Mouse (Mus musculus): ENCODE measurements at regions not wholly inside any gene's neighbourhood (a gene's known extent, or its start where the extent isn't known, plus 50 kb on each side); places are given as distances from the start of the nearest gene placed in this dataset.

- Histone ChIP-seq H3K36me3 (ENCODE audit: insufficient read depth, low read length) (no peaks in the 10 kb centered on the region), H3K27me3 (ENCODE audit: insufficient read depth, low read length) (no peaks in the 10 kb centered on the region), H3K9me3 (ENCODE audit: low read length) (no peaks in the 10 kb centered on the region), H3K4me2 (ENCODE audit: low read depth, low read length, poor library complexity, severe bottlenecking) (no peak overlapping the region), H3K9ac (replicated peaks; ENCODE audit: low read length, poor library complexity, severe bottlenecking) (no peak overlapping the region), H3K27ac (ENCODE audit: low read depth, low read length) (no peak overlapping the region), H3K4me1 (ENCODE audit: insufficient read depth, low read length) (no peaks in the 10 kb centered on the region), H3K4me3 (ENCODE audit: low read depth, low read length) (no peak overlapping the region)
- ATAC-seq (ENCODE audit: low FRiP score) (no peak), DNase-seq (ENCODE audit: low spot score) (peak; percentile 94)
- TF ChIP-seq CTCF (IDR thresholded peaks at IDR 0.05) = peak; percentile 96
- WGBS = 6% methylated on average over 10 of the region's 10 CpGs
These were observed 75.3 kb upstream of the Btg3 start for GRCm38 (mm10) chr16:78452303-78452702.

GRCm38 (mm10) chr16:78451750-78452149 lies 74.8 kb upstream of the Btg3 start:
- Histone ChIP-seq H3K27me3 (ENCODE audit: insufficient read depth, low read length) (no peaks in the 10 kb centered on the region), H3K36me3 (ENCODE audit: insufficient read depth, low read length) (no peaks in the 10 kb centered on the region), H3K27ac (ENCODE audit: low read depth, low read length) (no peak overlapping the region), H3K9me3 (ENCODE audit: low read length) (no peaks in the 10 kb centered on the region), H3K9ac (replicated peaks; ENCODE audit: low read length, poor library complexity, severe bottlenecking) (no peak overlapping the region), H3K4me2 (ENCODE audit: low read depth, low read length, poor library complexity, severe bottlenecking) (no peak overlapping the region), H3K4me3 (ENCODE audit: low read depth, low read length) (no peak overlapping the region), H3K4me1 (ENCODE audit: insufficient read depth, low read length) (no peaks in the 10 kb centered on the region)
- DNase-seq (ENCODE audit: low spot score) (no peak), ATAC-seq (ENCODE audit: low FRiP score) (no peak)
- WGBS = 85% methylated on average over 8 of the region's 8 CpGs
- no peak for TF ChIP-seq CTCF (IDR thresholded peaks at IDR 0.05)

- Histone ChIP-seq H3K9me3 (ENCODE audit: low read length) (no peaks in the 10 kb centered on the region), H3K27ac (ENCODE audit: low read depth, low read length) (no peak overlapping the region), H3K27me3 (ENCODE audit: insufficient read depth, low read length) (no peaks in the 10 kb centered on the region), H3K4me3 (ENCODE audit: low read depth, low read length) (no peak overlapping the region), H3K4me2 (ENCODE audit: low read depth, low read length, poor library complexity, severe bottlenecking) (no peak overlapping the region), H3K4me1 (ENCODE audit: insufficient read depth, low read length) (no peaks in the 10 kb centered on the region), H3K36me3 (ENCODE audit: insufficient read depth, low read length) (no peaks in the 10 kb centered on the region), H3K9ac (replicated peaks; ENCODE audit: low read length, poor library complexity, severe bottlenecking) (no peak overlapping the region)
- no peak for TF ChIP-seq CTCF (IDR thresholded peaks at IDR 0.05)
- DNase-seq (ENCODE audit: low spot score) (no peak), ATAC-seq (ENCODE audit: low FRiP score) (no peak)
- WGBS = 48% methylated on average over 11 of the region's 11 CpGs
These were observed 74.3 kb upstream of the Btg3 start for GRCm38 (mm10) chr16:78451251-78451650.

- Histone ChIP-seq H3K36me3 (ENCODE audit: insufficient read depth, low read length) (no peaks in the 10 kb centered on the region), H3K9me3 (ENCODE audit: low read length) (no peaks in the 10 kb centered on the region), H3K9ac (replicated peaks; ENCODE audit: low read length, poor library complexity, severe bottlenecking) (no peak overlapping the region), H3K4me3 (ENCODE audit: low read depth, low read length) (no peak overlapping the region), H3K4me1 (ENCODE audit: insufficient read depth, low read length) (no peaks in the 10 kb centered on the region), H3K27ac (ENCODE audit: low read depth, low read length) (no peak overlapping the region), H3K27me3 (ENCODE audit: insufficient read depth, low read length) (no peaks in the 10 kb centered on the region), H3K4me2 (ENCODE audit: low read depth, low read length, poor library complexity, severe bottlenecking) (no peak overlapping the region)
- 97% methylated on average over 8 of the region's 8 CpGs for WGBS
- no peak for TF ChIP-seq CTCF (IDR thresholded peaks at IDR 0.05)
- DNase-seq (ENCODE audit: low spot score) (no peak), ATAC-seq (ENCODE audit: low FRiP score) (no peak)
These were observed 72.2 kb upstream of the Btg3 start for GRCm38 (mm10) chr16:78449231-78449630.

GRCm38 (mm10) chr16:78443262-78443661 lies 66.3 kb upstream of the Btg3 start:
- Histone ChIP-seq H3K4me1 (ENCODE audit: insufficient read depth, low read length) (0 out of 2 replicates have a peak, but pooled peaks cover 4% of the 10 kb centered on the region), H3K4me2 (ENCODE audit: low read depth, low read length, poor library complexity, severe bottlenecking) (peak overlapping the region; percentile 18), H3K9ac (replicated peaks; ENCODE audit: low read length, poor library complexity, severe bottlenecking) (0 out of 2 replicates have a peak overlapping the region, but pooled peaks have one; percentile 8), H3K27ac (ENCODE audit: low read depth, low read length) (peak overlapping the region; percentile 47; the same call in 1 of the 2 replicates), H3K36me3 (ENCODE audit: insufficient read depth, low read length) (no peaks in the 10 kb centered on the region), H3K27me3 (ENCODE audit: insufficient read depth, low read length) (no peaks in the 10 kb centered on the region), H3K4me3 (ENCODE audit: low read depth, low read length) (no peak overlapping the region), H3K9me3 (ENCODE audit: low read length) (no peaks in the 10 kb centered on the region)
- TF ChIP-seq CTCF (IDR thresholded peaks at IDR 0.05) = no peak
- no peak for ATAC-seq (ENCODE audit: low FRiP score)
- DNase-seq (ENCODE audit: low spot score) = no peak
- WGBS = 65% methylated on average over 8 of the region's 8 CpGs

- DNase-seq (ENCODE audit: low spot score) (peak; percentile 35), ATAC-seq (ENCODE audit: low FRiP score) (no peak)
- H3K4me3 ChIP-seq (ENCODE audit: low read depth, low read length) = no peak overlapping the region
- peak overlapping the region; percentile 18 for H3K4me2 ChIP-seq (ENCODE audit: low read depth, low read length, poor library complexity, severe bottlenecking)
- TF ChIP-seq CTCF (IDR thresholded peaks at IDR 0.05) = no peak
- WGBS = 66% methylated on average over 7 of the region's 7 CpGs
- H3K27me3 ChIP-seq (ENCODE audit: insufficient read depth, low read length) = no peaks in the 10 kb centered on the region
- H3K9me3 ChIP-seq (ENCODE audit: low read length) = no peaks in the 10 kb centered on the region
- H3K9ac ChIP-seq (replicated peaks; ENCODE audit: low read length, poor library complexity, severe bottlenecking) = 0 out of 2 replicates have a peak overlapping the region, but pooled peaks have one; percentile 8
- H3K36me3 ChIP-seq (ENCODE audit: insufficient read depth, low read length) = no peaks in the 10 kb centered on the region
- H3K27ac ChIP-seq (ENCODE audit: low read depth, low read length) = peak overlapping the region; percentile 47; the same call in 1 of the 2 replicates
- 0 out of 2 replicates have a peak, but pooled peaks cover 4% of the 10 kb centered on the region for H3K4me1 ChIP-seq (ENCODE audit: insufficient read depth, low read length)
These were observed 65.8 kb upstream of the Btg3 start for GRCm38 (mm10) chr16:78442830-78443229.

All from midbrain, postnatal 0 days (tissue).